Mouse (Mus musculus) megakaryocyte, adult 5-6 weeks (primary cell): ENCODE results near the gene Pip4k2b. TPM values are rescaled to one million over a fixed set of nuclear protein-coding genes. Genes with fewer than 3 reads are reported as not detected.
"Not testable (repeated sequence)": the region's sequence is repeated elsewhere in the genome, so short reads cannot be mapped to it uniquely, and the experiment has no call there.

ENCODE experiments used
- ATAC-seq: 2 replicates; pipeline ENCODE4 v1.8.0; 2016; ENCODE audit warnings: mild to moderate bottlenecking, inconsistent platforms; ENCODE audit not compliant: poor library complexity, severe bottlenecking
- total RNA-seq, 2 experiments: library from RNA; stranded (forward) in 1 of 2; stranded (reverse) in 1 of 2; fragments of 153-499, 151-499 nt in 1 of 2; fragments of 221-1000, 200-1000 nt in 1 of 2; gene quantifications; 2 replicates each; pipeline versions ENCODE4 v1.2.3 to v1.2.4; 2015 to 2017

Gene Pip4k2b
- total RNA-seq (2015) (14.9 and 17.3 TPM in 2 replicates), total RNA-seq (2017) (19.6 and 25.7 TPM in 2 replicates)

GRCm38 (mm10) chr11:97744063-97744717 lies at the start of gene Pip4k2b:
TSS of gene Pip4k2b (minus strand) at chr11:97744704.
- peak; percentile 28 for ATAC-seq

GRCm38 (mm10) chr11:97793165-97793564 lies 48.7 kb upstream of the Pip4k2b start:
- peak; percentile 62 for ATAC-seq

GRCm38 (mm10) chr11:97790778-97791438 lies 46.4 kb upstream of the Pip4k2b start:
- not testable (repeated sequence) for ATAC-seq

GRCm38 (mm10) chr11:97789727-97790126 lies 45.2 kb upstream of the Pip4k2b start:
- no peak for ATAC-seq

GRCm38 (mm10) chr11:97787961-97788360 lies 43.5 kb upstream of the Pip4k2b start:
- no peak for ATAC-seq

GRCm38 (mm10) chr11:97782564-97782895 lies 38.0 kb upstream of the Pip4k2b start:
- ATAC-seq: peak; percentile 34

GRCm38 (mm10) chr11:97781832-97782563 lies 37.5 kb upstream of the Pip4k2b start, which contains the start of gene Rpl23:
TSS of gene Rpl23 (minus strand) at chr11:97782437.
- peak; percentile 99 for ATAC-seq

GRCm38 (mm10) chr11:97781478-97781831 lies 37.0 kb upstream of the Pip4k2b start:
- ATAC-seq: no peak

GRCm38 (mm10) chr11:97779968-97780701 lies 35.6 kb upstream of the Pip4k2b start:
- no peak for ATAC-seq

GRCm38 (mm10) chr11:97778918-97779317 lies 34.4 kb upstream of the Pip4k2b start:
- ATAC-seq: no peak

- no peak for ATAC-seq
Observed at GRCm38 (mm10) chr11:97777129-97777529, 32.6 kb upstream of the Pip4k2b start.

GRCm38 (mm10) chr11:97776497-97777128 lies 32.1 kb upstream of the Pip4k2b start:
- no peak for ATAC-seq

GRCm38 (mm10) chr11:97775808-97776496 lies 31.4 kb upstream of the Pip4k2b start, which contains the start of gene 1700001P01Rik:
TSS of gene 1700001P01Rik (minus strand) at chr11:97775918.
- no peak for ATAC-seq

- ATAC-seq: no peak
Observed at GRCm38 (mm10) chr11:97775186-97775585, 30.7 kb upstream of the Pip4k2b start.

GRCm38 (mm10) chr11:97771410-97771809 lies 26.9 kb upstream of the Pip4k2b start:
- ATAC-seq: peak; percentile 58; the same call in 1 of the 2 replicates

- no peak for ATAC-seq
Observed at GRCm38 (mm10) chr11:97769704-97770103, 25.2 kb upstream of the Pip4k2b start.

GRCm38 (mm10) chr11:97766154-97766881 lies 21.8 kb upstream of the Pip4k2b start, which contains the start of gene Cwc25:
TSS of gene Cwc25 (minus strand) at chr11:97766556.
- ATAC-seq: peak; percentile 99

GRCm38 (mm10) chr11:97761638-97762037 lies 17.1 kb upstream of the Pip4k2b start:
- ATAC-seq: no peak

- ATAC-seq: no peak
Observed at GRCm38 (mm10) chr11:97758942-97759341, 14.4 kb upstream of the Pip4k2b start.
